Mouse (Mus musculus) MEL (cell line): ENCODE results near the gene Ihh.

Experiments used
- CHD2 ChIP-seq: IDR thresholded peaks from 2 replicates; pipeline ENCODE4 v1.6.1; 2011; ENCODE audit warnings: low read length, improper control_type of control experiment
- CTCF ChIP-seq, 3 experiments: IDR thresholded peaks in 2 of 3; conservative IDR thresholded peaks in 1 of 3; 2 replicates each; pipeline ENCODE4 v1.5.1; 2011 to 2012; ENCODE audit warnings: low read length in 3 of 3, low read depth in 2 of 3, mild to moderate bottlenecking in 2 of 3, improper control_type of control experiment in 1 of 3, inconsistent platforms in 1 of 3, mixed read lengths in 1 of 3, moderate library complexity in 1 of 3; ENCODE audit not compliant: control insufficient read depth in 1 of 3, insufficient read depth in 1 of 3, poor library complexity in 1 of 3, severe bottlenecking in 1 of 3
- E2F4 ChIP-seq: IDR thresholded peaks from 2 replicates; pipeline ENCODE4 v1.6.1; 2011; ENCODE audit warnings: low read depth, low read length, improper control_type of control experiment, borderline replicate concordance
- ELF1 ChIP-seq: IDR thresholded peaks from 2 replicates; pipeline ENCODE4 v1.6.1; 2014; ENCODE audit warnings: low read depth, mild to moderate bottlenecking, inconsistent platforms, low read length, improper control_type of control experiment, moderate library complexity
- EP300 ChIP-seq, 2 experiments: IDR thresholded peaks; 2 replicates each; pipeline ENCODE4 v1.6.1; 2011; ENCODE audit warnings: improper control_type of control experiment in 2 of 2, low read length in 2 of 2, low read depth in 1 of 2, mild to moderate bottlenecking in 1 of 2
- MAZ ChIP-seq: IDR thresholded peaks from 2 replicates; pipeline ENCODE4 v1.6.1; 2012; ENCODE audit warnings: low read depth, mild to moderate bottlenecking, inconsistent platforms, low read length, improper control_type of control experiment
- MXI1 ChIP-seq: IDR thresholded peaks from 2 replicates; pipeline ENCODE4 v1.6.1; 2011; ENCODE audit warnings: mild to moderate bottlenecking, low read depth, low read length, improper control_type of control experiment
- POLR2A ChIP-seq, 2 experiments: IDR thresholded peaks; 2 replicates each; pipeline ENCODE4 v1.6.1; 2011 to 2012; ENCODE audit warnings: low read length in 2 of 2, mild to moderate bottlenecking in 2 of 2, control low read depth in 1 of 2, improper control_type of control experiment in 1 of 2, low read depth in 1 of 2, moderate library complexity in 1 of 2; ENCODE audit not compliant: control insufficient read depth in 1 of 2, insufficient read depth in 1 of 2, poor library complexity in 1 of 2
- TBP ChIP-seq: IDR thresholded peaks from 2 replicates; pipeline ENCODE4 v1.8.0; 2011; ENCODE audit warnings: low read depth, low read length, improper control_type of control experiment
- TCF12 ChIP-seq: IDR thresholded peaks from 2 replicates; pipeline ENCODE4 v1.6.1; 2014; ENCODE audit warnings: low read depth, mild to moderate bottlenecking, inconsistent platforms, low read length, improper control_type of control experiment, moderate library complexity

DNA sequence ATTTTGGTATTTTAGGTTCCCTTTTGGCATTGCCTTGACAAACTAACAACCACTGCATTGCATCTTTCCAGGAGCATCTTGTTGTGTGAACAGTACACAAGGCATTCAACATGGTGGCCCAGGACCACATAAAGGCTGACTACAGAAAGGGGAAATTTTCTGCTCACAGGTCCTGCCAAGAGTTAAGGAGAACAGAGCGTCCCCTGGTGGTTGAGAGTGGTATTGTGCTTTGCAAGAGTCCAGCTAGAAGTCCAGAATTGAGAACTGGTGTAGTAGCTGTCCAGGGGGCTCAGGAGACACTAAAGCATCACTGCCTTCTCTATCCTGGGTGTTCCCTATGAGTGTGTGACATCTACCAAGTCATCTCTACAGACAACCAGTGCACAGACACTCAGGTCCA lies 49.0 kb upstream of the Ihh start:
- TF ChIP-seq CTCF (IDR thresholded peaks at IDR 0.05 in 2 of 3, conservative IDR thresholded peaks at IDR 0.05 in 1 of 3; ENCODE audit: control insufficient read depth in 1 of 3, insufficient read depth in 1 of 3, low read depth in 2 of 3, low read length in 3 of 3, poor library complexity in 1 of 3, severe bottlenecking in 1 of 3) (peak; percentile 82 to 100 (median 87)), EP300 (IDR thresholded peaks at IDR 0.05; ENCODE audit: low read depth in 1 of 2, low read length in 2 of 2) (no peak), TCF12 (no peak), ELF1 (no peak), CHD2 (no peak), MXI1 (no peak), MAZ (no peak), TBP (no peak), POLR2A (IDR thresholded peaks at IDR 0.05; ENCODE audit: control insufficient read depth in 1 of 2, insufficient read depth in 1 of 2, low read depth in 1 of 2, low read length in 2 of 2, poor library complexity in 1 of 2) (no peak), E2F4 (no peak)
